Mouse (Mus musculus): ENCODE measurements around the gene Nos1. TPM values are rescaled to one million over a fixed set of nuclear protein-coding genes. Genes with fewer than 3 reads are reported as not detected.

Nos1 gene
- polyA plus RNA-seq, 1 experiment from 2014 or later = 1.6 TPM

GRCm38 (mm10) chr5:117840988-117841387 is 60.2 kb downstream of the Nos1 start:
- Histone ChIP-seq H3K4me3 (no peak overlapping the region), H3K27ac (no peak overlapping the region), H3K9ac (no peak overlapping the region), H3K4me2 (no peak overlapping the region), H3K27me3 (peaks cover 76% of the 10 kb centered on the region), H3K9me3 (no peaks in the 10 kb centered on the region), H3K4me1 (replicated peaks) (peaks cover 44% of the 10 kb centered on the region), H3K36me3 (no peaks in the 10 kb centered on the region)
- ATAC-seq (ENCODE audit: low FRiP score) = no peak
- 28% methylated on average over 5 of the region's 5 CpGs for WGBS

GRCm38 (mm10) chr5:117841651-117842347 is 61.0 kb downstream of the Nos1 start:
- peak; percentile 46; the same call in 1 of the 2 replicates for ATAC-seq (ENCODE audit: low FRiP score)
- Histone ChIP-seq H3K4me1 (replicated peaks) (peaks cover 44% of the 10 kb centered on the region), H3K36me3 (no peaks in the 10 kb centered on the region), H3K9ac (peak overlapping the region; percentile 61), H3K4me3 (peak overlapping the region; percentile 39), H3K4me2 (peak overlapping the region; percentile 69), H3K9me3 (no peaks in the 10 kb centered on the region), H3K27me3 (peaks cover 76% of the 10 kb centered on the region), H3K27ac (no peak overlapping the region)
- WGBS = under 1% methylated on average over 39 of the region's 44 CpGs

GRCm38 (mm10) chr5:117842699-117843098 is 61.9 kb downstream of the Nos1 start:
- H3K4me1 ChIP-seq (replicated peaks) = peaks cover 44% of the 10 kb centered on the region
- ATAC-seq (ENCODE audit: low FRiP score) = no peak
- peak overlapping the region; percentile 69 for H3K4me2 ChIP-seq
- no peaks in the 10 kb centered on the region for H3K36me3 ChIP-seq
- 4% methylated on average over 14 of the region's 14 CpGs for WGBS
- no peaks in the 10 kb centered on the region for H3K9me3 ChIP-seq
- no peak overlapping the region for H3K27ac ChIP-seq
- peak overlapping the region; percentile 39 for H3K4me3 ChIP-seq
- no peak overlapping the region for H3K9ac ChIP-seq
- H3K27me3 ChIP-seq = peaks cover 71% of the 10 kb centered on the region

GRCm38 (mm10) chr5:117844611-117845010 is 63.8 kb downstream of the Nos1 start:
- Histone ChIP-seq H3K9ac (no peak overlapping the region), H3K4me3 (no peak overlapping the region), H3K27me3 (peaks cover 52% of the 10 kb centered on the region), H3K9me3 (no peaks in the 10 kb centered on the region), H3K27ac (no peak overlapping the region), H3K4me1 (replicated peaks) (peaks cover 31% of the 10 kb centered on the region), H3K4me2 (no peak overlapping the region), H3K36me3 (no peaks in the 10 kb centered on the region)
- ATAC-seq (ENCODE audit: low FRiP score) = no peak
- WGBS = 24% methylated on average over 1 of the region's 1 CpGs

GRCm38 (mm10) chr5:117850474-117850873 is 69.6 kb downstream of the Nos1 start:
- no peak overlapping the region for H3K4me3 ChIP-seq
- WGBS = 85% methylated on average over 12 of the region's 12 CpGs
- no peak overlapping the region for H3K4me2 ChIP-seq
- H3K27ac ChIP-seq = no peak overlapping the region
- H3K9me3 ChIP-seq = no peaks in the 10 kb centered on the region
- peaks cover 3% of the 10 kb centered on the region; the same call in 1 of the 2 replicates for H3K27me3 ChIP-seq
- H3K36me3 ChIP-seq = no peaks in the 10 kb centered on the region
- H3K9ac ChIP-seq = no peak overlapping the region
- ATAC-seq (ENCODE audit: low FRiP score) = no peak
- no peaks in the 10 kb centered on the region for H3K4me1 ChIP-seq (replicated peaks)

- Histone ChIP-seq H3K27me3 (0 out of 2 replicates have a peak, but pooled peaks cover 3% of the 10 kb centered on the region), H3K36me3 (no peaks in the 10 kb centered on the region), H3K4me3 (no peak overlapping the region), H3K4me1 (replicated peaks) (no peaks in the 10 kb centered on the region), H3K9me3 (no peaks in the 10 kb centered on the region), H3K9ac (no peak overlapping the region), H3K4me2 (no peak overlapping the region), H3K27ac (no peak overlapping the region)
- ATAC-seq (ENCODE audit: low FRiP score) = no peak
- 80% methylated on average over 10 of the region's 10 CpGs for WGBS
Measured at GRCm38 (mm10) chr5:117853741-117854140, 72.9 kb downstream of the Nos1 start.

GRCm38 (mm10) chr5:117864588-117865300 is 83.9 kb downstream of the Nos1 start:
- Histone ChIP-seq H3K27me3 (0 out of 2 replicates have a peak, but pooled peaks cover 7% of the 10 kb centered on the region), H3K36me3 (no peaks in the 10 kb centered on the region), H3K27ac (peak overlapping the region; percentile 55), H3K4me2 (no peak overlapping the region; the same call in 1 of the 2 replicates), H3K4me3 (no peak overlapping the region), H3K9ac (peak overlapping the region; percentile 19; the same call in 1 of the 2 replicates), H3K4me1 (replicated peaks) (peaks cover 10% of the 10 kb centered on the region), H3K9me3 (no peaks in the 10 kb centered on the region)
- 0 out of 2 replicates have a peak, but pooled peaks have one; percentile 59 for ATAC-seq (ENCODE audit: low FRiP score)
- WGBS = 9% methylated on average over 12 of the region's 13 CpGs

GRCm38 (mm10) chr5:117865876-117866275 is 85.0 kb downstream of the Nos1 start:
- Histone ChIP-seq H3K4me1 (replicated peaks) (peaks cover 10% of the 10 kb centered on the region), H3K9me3 (no peaks in the 10 kb centered on the region), H3K4me2 (no peak overlapping the region), H3K9ac (no peak overlapping the region), H3K27ac (no peak overlapping the region), H3K36me3 (no peaks in the 10 kb centered on the region), H3K4me3 (no peak overlapping the region), H3K27me3 (0 out of 2 replicates have a peak, but pooled peaks cover 7% of the 10 kb centered on the region)
- ATAC-seq (ENCODE audit: low FRiP score) = no peak
- 73% methylated on average over 16 of the region's 16 CpGs for WGBS

GRCm38 (mm10) chr5:117871614-117872013 is 90.8 kb downstream of the Nos1 start:
- no peak for ATAC-seq (ENCODE audit: low FRiP score)
- Histone ChIP-seq H3K9ac (no peak overlapping the region), H3K27ac (no peak overlapping the region), H3K4me2 (no peak overlapping the region), H3K9me3 (no peaks in the 10 kb centered on the region), H3K36me3 (no peaks in the 10 kb centered on the region), H3K27me3 (no peaks in the 10 kb centered on the region), H3K4me1 (replicated peaks) (no peaks in the 10 kb centered on the region), H3K4me3 (no peak overlapping the region)
- WGBS = 77% methylated on average over 1 of the region's 1 CpGs

- no peaks in the 10 kb centered on the region for H3K27me3 ChIP-seq
- peaks cover 4% of the 10 kb centered on the region; the same call in 1 of the 2 replicates for H3K9me3 ChIP-seq
- WGBS = 88% methylated on average over 8 of the region's 8 CpGs
- no peak overlapping the region for H3K9ac ChIP-seq
- no peak overlapping the region for H3K4me2 ChIP-seq
- H3K27ac ChIP-seq = no peak overlapping the region
- H3K4me1 ChIP-seq (replicated peaks) = no peaks in the 10 kb centered on the region
- no peaks in the 10 kb centered on the region for H3K36me3 ChIP-seq
- ATAC-seq (ENCODE audit: low FRiP score) = no peak
- H3K4me3 ChIP-seq = no peak overlapping the region
Measured at GRCm38 (mm10) chr5:117873807-117874206, 93.0 kb downstream of the Nos1 start.

GRCm38 (mm10) chr5:117874236-117874635 is 93.4 kb downstream of the Nos1 start:
- Histone ChIP-seq H3K27me3 (no peaks in the 10 kb centered on the region), H3K4me3 (no peak overlapping the region), H3K36me3 (no peaks in the 10 kb centered on the region), H3K4me2 (no peak overlapping the region), H3K9me3 (peaks cover 4% of the 10 kb centered on the region; the same call in 1 of the 2 replicates), H3K4me1 (replicated peaks) (no peaks in the 10 kb centered on the region), H3K9ac (no peak overlapping the region), H3K27ac (no peak overlapping the region)
- no peak for ATAC-seq (ENCODE audit: low FRiP score)
- WGBS = 74% methylated on average over 7 of the region's 7 CpGs

GRCm38 (mm10) chr5:117879136-117879535 is 98.3 kb downstream of the Nos1 start:
- no peaks in the 10 kb centered on the region for H3K27me3 ChIP-seq
- 56% methylated on average over 14 of the region's 14 CpGs for WGBS
- H3K9me3 ChIP-seq = peaks cover 4% of the 10 kb centered on the region; the same call in 1 of the 2 replicates
- H3K4me3 ChIP-seq = no peak overlapping the region
- no peak for ATAC-seq (ENCODE audit: low FRiP score)
- no peak overlapping the region for H3K27ac ChIP-seq
- H3K4me2 ChIP-seq = no peak overlapping the region
- H3K4me1 ChIP-seq (replicated peaks) = no peaks in the 10 kb centered on the region
- no peak overlapping the region for H3K9ac ChIP-seq
- no peaks in the 10 kb centered on the region for H3K36me3 ChIP-seq

Data from hindbrain, embryonic 13.5 days (tissue).